Mouse (Mus musculus): ENCODE results near the gene Tulp4.

Tulp4 gene

GRCm38 (mm10) chr17:6123776-6124175, 17.5 kb downstream of the Tulp4 start:
- no peak for DNase-seq (ENCODE audit: low spot score)

GRCm38 (mm10) chr17:6125441-6125840, 19.2 kb downstream of the Tulp4 start:
- DNase-seq (ENCODE audit: low spot score), result no peak

GRCm38 (mm10) chr17:6128039-6128438, 21.8 kb downstream of the Tulp4 start:
- DNase-seq (ENCODE audit: low spot score), result no peak

- DNase-seq (ENCODE audit: low spot score), result no peak
Observed at GRCm38 (mm10) chr17:6129361-6129760, 23.1 kb downstream of the Tulp4 start.

GRCm38 (mm10) chr17:6131083-6131482, 24.8 kb downstream of the Tulp4 start:
- no peak for DNase-seq (ENCODE audit: low spot score)

- DNase-seq (ENCODE audit: low spot score), result no peak
Observed at GRCm38 (mm10) chr17:6140875-6141274, 34.6 kb downstream of the Tulp4 start.

- DNase-seq (ENCODE audit: low spot score), result no peak
Observed at GRCm38 (mm10) chr17:6141344-6141743, 35.1 kb downstream of the Tulp4 start.

- DNase-seq (ENCODE audit: low spot score), result no peak
Observed at GRCm38 (mm10) chr17:6145244-6145643, 39.0 kb downstream of the Tulp4 start.

GRCm38 (mm10) chr17:6152941-6153340, 46.7 kb downstream of the Tulp4 start:
- DNase-seq (ENCODE audit: low spot score), result no peak

GRCm38 (mm10) chr17:6153581-6153980, 47.3 kb downstream of the Tulp4 start:
- DNase-seq (ENCODE audit: low spot score), result no peak

- no peak for DNase-seq (ENCODE audit: low spot score)
Observed at GRCm38 (mm10) chr17:6154366-6154765, 48.1 kb downstream of the Tulp4 start.

GRCm38 (mm10) chr17:6160495-6160894, 54.3 kb downstream of the Tulp4 start:
- DNase-seq (ENCODE audit: low spot score), result no peak

- no peak for DNase-seq (ENCODE audit: low spot score)
Observed at GRCm38 (mm10) chr17:6161916-6162315, 55.7 kb downstream of the Tulp4 start.

GRCm38 (mm10) chr17:6162761-6163160, 56.5 kb downstream of the Tulp4 start:
- DNase-seq (ENCODE audit: low spot score), result no peak

- DNase-seq (ENCODE audit: low spot score), result no peak
Observed at GRCm38 (mm10) chr17:6164911-6165310, 58.7 kb downstream of the Tulp4 start.

GRCm38 (mm10) chr17:6172440-6172839, 66.2 kb downstream of the Tulp4 start:
- DNase-seq (ENCODE audit: low spot score), result no peak

GRCm38 (mm10) chr17:6172926-6173690, 66.9 kb downstream of the Tulp4 start:
- no peak for DNase-seq (ENCODE audit: low spot score)

GRCm38 (mm10) chr17:6174574-6174973, 68.3 kb downstream of the Tulp4 start:
- no peak for DNase-seq (ENCODE audit: low spot score)

GRCm38 (mm10) chr17:6178564-6179267, 72.5 kb downstream of the Tulp4 start:
- no peak for DNase-seq (ENCODE audit: low spot score)

- no peak for DNase-seq (ENCODE audit: low spot score)
Observed at GRCm38 (mm10) chr17:6179389-6179788, 73.2 kb downstream of the Tulp4 start.

- DNase-seq (ENCODE audit: low spot score), result no peak
Observed at GRCm38 (mm10) chr17:6180421-6180820, 74.2 kb downstream of the Tulp4 start.

- DNase-seq (ENCODE audit: low spot score), result no peak
Observed at GRCm38 (mm10) chr17:6182715-6183114, 76.5 kb downstream of the Tulp4 start.

- DNase-seq (ENCODE audit: low spot score), result no peak
Observed at GRCm38 (mm10) chr17:6186651-6187050, 80.4 kb downstream of the Tulp4 start.

GRCm38 (mm10) chr17:6187183-6187582, 80.9 kb downstream of the Tulp4 start:
- DNase-seq (ENCODE audit: low spot score), result no peak
